Mouse (Mus musculus): ENCODE results near the gene Dram1. TPM values are rescaled to one million over a fixed set of nuclear protein-coding genes. Genes with fewer than 3 reads are reported as not detected.
"Not testable (repeated sequence)": the region's sequence is repeated elsewhere in the genome, so short reads cannot be mapped to it uniquely, and the experiment has no call there.

Dram1 gene
- polyA plus RNA-seq, 1 experiment from 2014 or later = 0.47 TPM

- 86% methylated on average over 4 of the region's 4 CpGs for WGBS
- no peak for ATAC-seq (replicated peaks)
These were observed 4.6 kb upstream of the Dram1 start for GRCm38 (mm10) chr10:88383479-88383878.

GRCm38 (mm10) chr10:88382009-88382408 lies 3.1 kb upstream of the Dram1 start:
- Histone ChIP-seq H3K9ac (replicated peaks) (no peak overlapping the region), H3K27me3 (no peaks in the 10 kb centered on the region), H3K4me1 (peaks cover 17% of the 10 kb centered on the region), H3K4me2 (replicated peaks) (no peak overlapping the region), H3K9me3 (no peaks in the 10 kb centered on the region), H3K36me3 (no peaks in the 10 kb centered on the region), H3K4me3 (no peak overlapping the region), H3K27ac (replicated peaks) (no peak overlapping the region)
- 92% methylated on average over 6 of the region's 6 CpGs for WGBS
- no peak for ATAC-seq (replicated peaks)

More at GRCm38 (mm10) chr10:88383479-88383878, 4.6 kb upstream of the Dram1 start:
- Histone ChIP-seq H3K9ac (replicated peaks) (no peak overlapping the region), H3K4me1 (peaks cover 17% of the 10 kb centered on the region), H3K36me3 (no peaks in the 10 kb centered on the region), H3K4me3 (no peak overlapping the region), H3K4me2 (replicated peaks) (no peak overlapping the region), H3K27me3 (no peaks in the 10 kb centered on the region), H3K27ac (replicated peaks) (no peak overlapping the region), H3K9me3 (no peaks in the 10 kb centered on the region)

- Histone ChIP-seq H3K9ac (replicated peaks) (no peak overlapping the region), H3K4me2 (replicated peaks) (no peak overlapping the region), H3K27me3 (no peaks in the 10 kb centered on the region), H3K9me3 (no peaks in the 10 kb centered on the region), H3K36me3 (no peaks in the 10 kb centered on the region), H3K4me1 (peaks cover 17% of the 10 kb centered on the region), H3K4me3 (no peak overlapping the region), H3K27ac (replicated peaks) (no peak overlapping the region)
- WGBS = 83% methylated on average over 4 of the region's 4 CpGs
- ATAC-seq (replicated peaks) = no peak
These were observed 2.4 kb upstream of the Dram1 start for GRCm38 (mm10) chr10:88381286-88381685.

GRCm38 (mm10) chr10:88380430-88381060 lies 1.7 kb upstream of the Dram1 start:
- Histone ChIP-seq H3K4me2 (replicated peaks) (peak overlapping the region; percentile 73), H3K4me3 (peak overlapping the region; percentile 68), H3K9me3 (no peaks in the 10 kb centered on the region), H3K27me3 (no peaks in the 10 kb centered on the region), H3K9ac (replicated peaks) (peak overlapping the region; percentile 73), H3K36me3 (no peaks in the 10 kb centered on the region), H3K4me1 (peaks cover 17% of the 10 kb centered on the region), H3K27ac (replicated peaks) (no peak overlapping the region)
- no peak for ATAC-seq (replicated peaks)
- 36% methylated on average over 14 of the region's 14 CpGs for WGBS

- 2% methylated on average over 11 of the region's 11 CpGs for WGBS
- no peaks in the 10 kb centered on the region for H3K9me3 ChIP-seq
These were observed 1.1 kb upstream of the Dram1 start for GRCm38 (mm10) chr10:88380002-88380401.

GRCm38 (mm10) chr10:88377666-88378065 lies 1.2 kb downstream of the Dram1 start:
- Histone ChIP-seq H3K27ac (replicated peaks) (no peak overlapping the region), H3K36me3 (no peaks in the 10 kb centered on the region), H3K4me1 (peaks cover 17% of the 10 kb centered on the region), H3K4me2 (replicated peaks) (no peak overlapping the region), H3K9ac (replicated peaks) (no peak overlapping the region), H3K27me3 (no peaks in the 10 kb centered on the region), H3K4me3 (no peak overlapping the region), H3K9me3 (no peaks in the 10 kb centered on the region)
- WGBS = 89% methylated on average over 4 of the region's 4 CpGs
- ATAC-seq (replicated peaks) = no peak

More at GRCm38 (mm10) chr10:88380002-88380401, 1.1 kb upstream of the Dram1 start:
- H3K36me3 ChIP-seq = no peaks in the 10 kb centered on the region
- H3K9ac ChIP-seq (replicated peaks) = peak overlapping the region; percentile 73
- no peaks in the 10 kb centered on the region for H3K27me3 ChIP-seq
- peak overlapping the region; percentile 82 for H3K27ac ChIP-seq (replicated peaks)
- peak; percentile 21 for ATAC-seq (replicated peaks)
- peak overlapping the region; percentile 68 for H3K4me3 ChIP-seq
- peaks cover 17% of the 10 kb centered on the region for H3K4me1 ChIP-seq
- peak overlapping the region; percentile 73 for H3K4me2 ChIP-seq (replicated peaks)

GRCm38 (mm10) chr10:88376770-88377169 lies 2.1 kb downstream of the Dram1 start:
- no peak overlapping the region for H3K4me3 ChIP-seq
- H3K27me3 ChIP-seq = no peaks in the 10 kb centered on the region
- ATAC-seq (replicated peaks) = peak; percentile 12; the same call in 1 of the 2 replicates
- no peak overlapping the region for H3K9ac ChIP-seq (replicated peaks)
- H3K27ac ChIP-seq (replicated peaks) = no peak overlapping the region
- no peaks in the 10 kb centered on the region for H3K36me3 ChIP-seq
- 6% methylated on average over 11 of the region's 11 CpGs for WGBS
- H3K4me2 ChIP-seq (replicated peaks) = peak overlapping the region; percentile 28; the same call in 1 of the 2 replicates
- peaks cover 15% of the 10 kb centered on the region for H3K4me1 ChIP-seq
- H3K9me3 ChIP-seq = no peaks in the 10 kb centered on the region

- no peak for ATAC-seq (replicated peaks)
- H3K27me3 ChIP-seq = no peaks in the 10 kb centered on the region
- H3K4me2 ChIP-seq (replicated peaks) = no peak overlapping the region
- H3K4me3 ChIP-seq = no peak overlapping the region
- H3K36me3 ChIP-seq = no peaks in the 10 kb centered on the region
- H3K4me1 ChIP-seq = peaks cover under 1% of the 10 kb centered on the region; the same call in 1 of the 2 replicates
- H3K9me3 ChIP-seq = no peaks in the 10 kb centered on the region
- 34% methylated on average over 10 of the region's 10 CpGs for WGBS
- no peak overlapping the region for H3K9ac ChIP-seq (replicated peaks)
- H3K27ac ChIP-seq (replicated peaks) = no peak overlapping the region
These were observed 3.9 kb downstream of the Dram1 start for GRCm38 (mm10) chr10:88374984-88375383.

- not testable (repeated sequence) for H3K4me3 ChIP-seq; H3K27me3 ChIP-seq; H3K9ac ChIP-seq (replicated peaks); ATAC-seq (replicated peaks); H3K36me3 ChIP-seq; H3K4me1 ChIP-seq; H3K9me3 ChIP-seq; H3K27ac ChIP-seq (replicated peaks); H3K4me2 ChIP-seq (replicated peaks)
- 86% methylated on average over 2 of the region's 2 CpGs for WGBS
These were observed 5.9 kb downstream of the Dram1 start for GRCm38 (mm10) chr10:88372945-88373344.

- WGBS = 97% methylated on average over 4 of the region's 4 CpGs
- H3K9me3 ChIP-seq = no peaks in the 10 kb centered on the region
- no peak overlapping the region for H3K4me3 ChIP-seq
- ATAC-seq (replicated peaks) = no peak
- H3K4me1 ChIP-seq = no peaks in the 10 kb centered on the region
- no peak overlapping the region for H3K27ac ChIP-seq (replicated peaks)
- no peaks in the 10 kb centered on the region for H3K27me3 ChIP-seq
- no peak overlapping the region for H3K4me2 ChIP-seq (replicated peaks)
- H3K36me3 ChIP-seq = no peaks in the 10 kb centered on the region
- H3K9ac ChIP-seq (replicated peaks) = no peak overlapping the region
These were observed 6.4 kb downstream of the Dram1 start for GRCm38 (mm10) chr10:88372436-88372835.

- H3K27me3 ChIP-seq = no peaks in the 10 kb centered on the region
- H3K9me3 ChIP-seq = no peaks in the 10 kb centered on the region
- no peak for ATAC-seq (replicated peaks)
- no peak overlapping the region for H3K4me2 ChIP-seq (replicated peaks)
- WGBS = 6% methylated on average over 2 of the region's 2 CpGs
- H3K27ac ChIP-seq (replicated peaks) = no peak overlapping the region
- H3K4me1 ChIP-seq = no peaks in the 10 kb centered on the region
- no peak overlapping the region for H3K4me3 ChIP-seq
- H3K36me3 ChIP-seq = no peaks in the 10 kb centered on the region
- no peak overlapping the region for H3K9ac ChIP-seq (replicated peaks)
These were observed 7.1 kb downstream of the Dram1 start for GRCm38 (mm10) chr10:88371793-88372192.

- WGBS = 51% methylated on average over 4 of the region's 4 CpGs
- no peaks in the 10 kb centered on the region for H3K9me3 ChIP-seq
- ATAC-seq (replicated peaks) = no peak
- no peaks in the 10 kb centered on the region for H3K4me1 ChIP-seq
- H3K4me2 ChIP-seq (replicated peaks) = no peak overlapping the region
- no peaks in the 10 kb centered on the region for H3K36me3 ChIP-seq
- no peak overlapping the region for H3K4me3 ChIP-seq
- no peak overlapping the region for H3K9ac ChIP-seq (replicated peaks)
- H3K27ac ChIP-seq (replicated peaks) = no peak overlapping the region
- H3K27me3 ChIP-seq = no peaks in the 10 kb centered on the region
These were observed 9.6 kb downstream of the Dram1 start for GRCm38 (mm10) chr10:88369233-88369632.

GRCm38 (mm10) chr10:88364221-88364620 lies 14.7 kb downstream of the Dram1 start:
- WGBS = 90% methylated on average over 3 of the region's 3 CpGs
- no peaks in the 10 kb centered on the region for H3K4me1 ChIP-seq
- H3K4me3 ChIP-seq = no peak overlapping the region
- H3K9ac ChIP-seq (replicated peaks) = no peak overlapping the region
- no peak overlapping the region for H3K4me2 ChIP-seq (replicated peaks)
- no peaks in the 10 kb centered on the region for H3K36me3 ChIP-seq
- H3K27me3 ChIP-seq = no peaks in the 10 kb centered on the region
- no peak for ATAC-seq (replicated peaks)
- no peak overlapping the region for H3K27ac ChIP-seq (replicated peaks)
- H3K9me3 ChIP-seq = no peaks in the 10 kb centered on the region

Measured in forebrain, embryonic 15.5 days (tissue).